Mouse (Mus musculus) stomach, embryonic 16.5 days (tissue): Measurements from ENCODE around the gene Grap2. TPM values are rescaled to one million over a fixed set of nuclear protein-coding genes. Genes with fewer than 3 reads are reported as not detected.
"Not testable (repeated sequence)": the region's sequence is repeated elsewhere in the genome, so short reads cannot be mapped to it uniquely, and the experiment has no call there.

Experiments
- ATAC-seq: fragments of 200-750 bp; cut with Nextera tagmentation; 2 replicates; pipeline ENCODE4 v1.8.0; 2017; ENCODE audit warnings: moderate number of reproducible peaks, moderate TSS enrichment; ENCODE audit not compliant: insufficient read depth, low FRiP score
- H3K27ac ChIP-seq: fragments of 300-500 bp; sonication (generic); 2 replicates; pipeline ENCODE4 v1.5.1; 2014; ENCODE audit warnings: low read length
- H3K27me3 ChIP-seq: fragments of 300-500 bp; sonication (generic); 2 replicates; pipeline ENCODE4 v1.6.1; 2014; ENCODE audit warnings: low read length, control low read depth, mixed read lengths; ENCODE audit not compliant: control insufficient read depth, insufficient read depth
- H3K36me3 ChIP-seq: fragments of 300-500 bp; sonication (generic); 2 replicates; pipeline ENCODE4 v1.6.1; 2014; ENCODE audit warnings: low read length; ENCODE audit not compliant: control insufficient read depth, insufficient read depth
- H3K4me1 ChIP-seq: fragments of 300-500 bp; sonication (generic); 2 replicates; pipeline ENCODE4 v1.6.1; 2014; ENCODE audit warnings: low read length, control low read depth, mixed read lengths; ENCODE audit not compliant: control insufficient read depth, insufficient read depth
- H3K4me2 ChIP-seq: fragments of 300-500 bp; sonication (generic); 2 replicates; pipeline ENCODE4 v1.6.1; 2014; ENCODE audit warnings: low read depth, low read length, mixed read lengths
- H3K4me3 ChIP-seq: fragments of 300-500 bp; sonication (generic); replicated peaks from 2 replicates; pipeline ENCODE4 v1.5.1; 2014; ENCODE audit warnings: mild to moderate bottlenecking, low read length
- H3K9ac ChIP-seq: fragments of 300-500 bp; sonication (generic); 2 replicates; pipeline ENCODE4 v1.6.1; 2014; ENCODE audit warnings: low read length
- H3K9me3 ChIP-seq: fragments of 300-500 bp; sonication (generic); replicated peaks from 2 replicates; pipeline ENCODE4 v1.6.1; 2016; ENCODE audit warnings: low read length, control low read depth; ENCODE audit not compliant: control insufficient read depth
- WGBS: fragments of 180-500 bp; shearing (Covaris S2); extraction: QIAGEN DNeasy Blood & Tissue Kit; methylation state at CpG from one replicate; pipeline ENCODE4 v1.1.7; 2014; 5-methylcytosine and 5-hydroxymethylcytosine counted together
- polyA plus RNA-seq: library from polyadenylated mRNA; unstranded; fragments of >200 nt; fragmentation: Nextera tagmentation; extraction: Ambion mirVana; gene quantifications from 2 replicates; pipeline ENCODE4 v1.2.1, GENCODE M21; 2015

Gene Grap2
- polyA plus RNA-seq, 1 experiment from 2014 or later = 1.3 TPM

DNA sequence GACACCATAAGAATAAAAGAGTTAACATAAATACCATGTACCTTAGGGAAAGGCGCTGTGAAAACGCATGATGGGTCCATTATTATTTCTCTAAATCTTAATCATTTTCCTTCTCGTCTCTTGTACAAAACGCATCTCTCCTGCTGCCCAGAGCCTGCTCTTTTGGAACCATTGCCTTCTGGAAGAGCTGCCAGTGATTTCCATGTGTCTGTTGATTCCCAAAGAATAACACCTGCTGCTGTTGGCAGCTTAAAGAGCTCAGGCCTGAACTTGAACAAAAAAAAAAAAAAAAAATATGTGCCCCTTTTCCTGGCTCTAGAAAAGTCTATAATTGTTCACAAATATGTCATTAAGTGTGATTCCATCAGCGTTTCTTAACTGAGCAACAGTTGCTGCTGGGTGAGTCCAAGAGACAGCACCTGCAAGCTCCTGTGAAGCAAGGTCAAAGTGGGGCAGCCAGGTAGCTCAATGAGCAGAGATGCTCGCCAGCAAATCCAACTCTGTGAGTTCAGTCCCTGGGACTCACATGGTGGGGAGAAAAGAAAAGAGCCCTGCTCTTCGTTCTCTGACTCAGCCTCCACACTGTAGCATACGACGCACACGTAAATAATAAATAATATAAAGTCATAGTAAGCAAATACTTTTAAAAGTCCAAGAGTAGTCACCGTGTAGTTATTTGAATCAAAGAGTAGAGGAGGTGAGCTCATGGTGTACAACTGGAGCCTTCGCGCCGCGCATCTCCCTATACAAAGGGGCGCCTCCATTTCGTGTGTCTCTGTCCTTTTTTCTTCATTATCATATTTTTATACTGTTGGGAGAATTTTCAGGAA, 2.0 kb downstream of the Grap2 start:
- 88% methylated on average over 17 of the region's 17 CpGs for WGBS
- ATAC-seq = no peak
- Histone ChIP-seq H3K4me3 (no peak overlapping the region), H3K27ac (no peak overlapping the region), H3K36me3 (no peaks in the 10 kb centered on the region), H3K4me2 (no peak overlapping the region), H3K4me1 (no peaks in the 10 kb centered on the region), H3K9me3 (no peaks in the 10 kb centered on the region), H3K27me3 (peaks cover 8% of the 10 kb centered on the region), H3K9ac (no peak overlapping the region)

DNA sequence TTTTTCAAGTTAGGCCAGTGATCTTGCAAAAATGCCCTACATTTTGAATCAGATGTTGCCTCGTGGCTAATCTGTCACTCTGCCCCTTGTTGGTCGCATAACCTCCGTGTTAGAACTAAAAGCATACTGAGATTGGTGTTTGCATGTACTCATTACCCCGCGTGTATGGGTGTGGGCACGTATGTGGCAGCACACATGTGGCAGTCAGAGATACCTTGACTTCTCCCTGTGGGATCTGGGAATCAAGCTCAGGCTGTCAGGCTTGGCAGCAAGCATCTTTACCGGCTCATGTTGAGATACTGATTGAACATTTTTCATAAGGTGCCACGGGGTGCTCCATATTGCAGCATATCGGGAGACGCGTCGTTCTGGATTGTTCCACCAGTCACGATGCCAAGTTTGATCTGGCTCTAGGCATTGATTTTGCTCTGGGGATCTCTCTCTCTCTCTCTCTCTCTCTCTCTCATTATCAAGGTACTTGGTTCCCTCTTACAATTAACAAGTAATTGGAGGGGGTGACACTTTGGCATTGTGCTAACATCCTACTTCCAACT, 3.5 kb downstream of the Grap2 start:
- Histone ChIP-seq H3K36me3 (no peaks in the 10 kb centered on the region), H3K27me3 (peaks cover 8% of the 10 kb centered on the region), H3K9ac (no peak overlapping the region), H3K4me3 (no peak overlapping the region), H3K27ac (no peak overlapping the region), H3K4me1 (no peaks in the 10 kb centered on the region), H3K4me2 (no peak overlapping the region), H3K9me3 (no peaks in the 10 kb centered on the region)
- 89% methylated on average over 13 of the region's 13 CpGs for WGBS
- no peak for ATAC-seq

DNA sequence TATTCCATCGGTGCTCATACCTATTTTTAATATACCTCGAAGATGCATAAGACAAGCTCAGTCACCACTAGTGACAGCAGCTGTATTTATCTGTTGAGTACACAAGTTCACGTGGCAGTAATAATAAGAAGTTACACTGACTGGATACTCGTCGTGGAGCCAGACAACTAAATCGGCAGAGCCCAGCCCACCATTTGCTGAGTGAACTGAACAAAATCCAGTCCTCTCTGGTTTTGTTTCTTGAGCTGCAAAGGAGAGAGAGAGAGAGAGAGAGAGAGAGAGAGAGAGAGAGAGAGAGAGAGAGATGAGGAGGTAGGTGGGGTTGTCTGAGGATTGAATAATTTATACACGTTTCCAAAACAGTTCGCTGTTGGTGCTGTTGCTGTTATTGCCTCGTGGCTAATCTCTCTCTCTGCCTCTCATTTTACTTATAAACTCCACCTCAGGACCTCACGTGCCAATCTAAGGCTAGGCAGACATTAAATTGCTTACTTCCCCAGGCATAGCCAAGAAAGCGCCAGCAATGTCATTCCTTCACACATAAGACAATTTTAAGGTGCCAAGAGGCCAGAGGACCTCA, 4.1 kb downstream of the Grap2 start:
- no peak overlapping the region for H3K9ac ChIP-seq
- no peaks in the 10 kb centered on the region for H3K4me1 ChIP-seq
- no peaks in the 10 kb centered on the region for H3K36me3 ChIP-seq
- no peak overlapping the region for H3K27ac ChIP-seq
- H3K4me3 ChIP-seq = no peak overlapping the region
- ATAC-seq = no peak
- 69% methylated on average over 11 of the region's 11 CpGs for WGBS
- H3K27me3 ChIP-seq = peaks cover 8% of the 10 kb centered on the region
- no peak overlapping the region for H3K4me2 ChIP-seq
- no peaks in the 10 kb centered on the region for H3K9me3 ChIP-seq

DNA sequence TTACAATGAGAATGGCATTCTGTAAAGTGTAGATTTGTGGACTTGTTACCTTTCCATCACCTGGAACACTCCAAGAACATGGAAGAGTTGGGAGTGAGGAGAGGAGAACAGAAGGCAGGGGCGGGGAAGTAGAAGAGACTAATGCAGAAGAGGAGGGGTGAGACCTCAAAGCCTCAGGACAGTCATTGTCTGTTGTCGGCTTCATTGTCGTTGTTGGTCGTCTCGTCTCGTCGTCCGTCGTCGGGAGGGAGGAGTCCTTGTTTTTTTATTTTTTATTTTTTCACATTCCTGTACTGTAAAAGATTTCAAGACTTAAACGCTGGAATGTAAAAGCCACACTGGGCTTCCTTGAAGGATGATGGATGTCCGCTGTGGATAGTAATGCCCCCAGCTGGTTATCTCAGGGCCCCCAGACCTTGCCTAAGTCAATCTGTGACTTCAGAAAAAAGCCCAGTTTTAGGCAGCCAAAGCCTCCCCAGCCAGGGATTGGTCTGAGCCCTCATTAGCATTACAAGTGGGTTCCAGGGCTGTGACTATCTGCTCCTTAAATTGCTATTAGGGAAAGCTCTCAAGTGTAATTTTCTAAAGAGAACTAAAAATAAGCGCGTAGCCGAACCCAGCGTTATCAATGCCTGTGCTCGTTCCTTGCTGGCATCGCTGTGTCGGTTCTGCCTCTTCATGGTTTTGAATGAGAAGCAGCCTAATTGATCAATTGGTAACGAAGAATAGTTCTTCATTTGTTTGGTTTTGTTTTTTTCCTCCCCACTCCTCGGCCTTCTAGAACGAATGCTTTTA, 5.0 kb downstream of the Grap2 start:
- 31% methylated on average over 22 of the region's 22 CpGs for WGBS
- no peaks in the 10 kb centered on the region for H3K4me1 ChIP-seq
- no peaks in the 10 kb centered on the region for H3K9me3 ChIP-seq
- no peaks in the 10 kb centered on the region for H3K36me3 ChIP-seq
- no peak overlapping the region for H3K9ac ChIP-seq
- H3K4me3 ChIP-seq = no peak overlapping the region
- ATAC-seq = no peak
- H3K27me3 ChIP-seq = peaks cover 8% of the 10 kb centered on the region
- H3K27ac ChIP-seq = no peak overlapping the region
- no peak overlapping the region for H3K4me2 ChIP-seq

DNA sequence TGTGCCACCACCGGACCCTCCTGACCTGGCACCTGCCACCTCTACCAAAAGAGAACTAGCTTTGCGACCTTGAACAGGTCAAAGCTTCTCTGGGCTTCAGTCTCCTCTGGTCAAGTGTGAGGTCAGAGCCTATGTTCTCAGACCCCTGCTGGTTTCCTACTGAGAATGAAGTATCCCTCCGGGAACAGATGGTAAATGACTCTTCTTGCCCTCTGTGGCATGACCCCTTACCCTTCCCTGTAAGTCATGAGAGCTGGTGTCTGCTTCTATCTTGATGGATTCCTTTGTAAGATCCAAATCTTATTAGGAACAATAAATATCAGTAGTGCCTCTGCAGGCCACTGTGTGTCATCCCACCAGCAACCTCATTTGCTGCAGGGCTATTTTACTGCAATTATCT, 6.7 kb downstream of the Grap2 start:
- Histone ChIP-seq H3K4me2 (no peak overlapping the region), H3K27ac (no peak overlapping the region), H3K36me3 (no peaks in the 10 kb centered on the region), H3K27me3 (peaks cover 8% of the 10 kb centered on the region), H3K4me1 (no peaks in the 10 kb centered on the region), H3K9ac (no peak overlapping the region), H3K9me3 (no peaks in the 10 kb centered on the region), H3K4me3 (no peak overlapping the region)
- 53% methylated on average over 3 of the region's 3 CpGs for WGBS
- ATAC-seq = no peak

DNA sequence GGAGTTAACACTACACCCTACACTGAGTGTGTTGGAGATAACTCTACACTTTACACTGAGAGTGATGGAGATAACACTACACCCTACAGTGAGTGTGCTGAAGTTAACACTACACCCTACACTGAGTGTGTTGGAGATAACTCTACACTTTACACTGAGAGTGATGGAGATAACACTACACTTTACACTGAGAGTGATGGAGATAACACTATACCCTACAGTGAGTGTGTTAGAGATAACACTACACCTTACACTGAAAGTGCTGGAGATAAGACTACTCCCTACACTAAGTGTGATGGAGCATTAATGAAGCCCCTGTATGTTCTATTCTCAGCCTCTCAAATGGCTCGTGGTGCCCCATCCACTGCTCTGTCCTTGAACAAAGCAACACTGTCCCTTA, 8.2 kb downstream of the Grap2 start:
- not testable (repeated sequence) for H3K4me2 ChIP-seq, H3K9me3 ChIP-seq, H3K4me3 ChIP-seq, H3K4me1 ChIP-seq, H3K27me3 ChIP-seq, H3K36me3 ChIP-seq, ATAC-seq, H3K27ac ChIP-seq, H3K9ac ChIP-seq
- 74% methylated on average over 1 of the region's 1 CpGs for WGBS

DNA sequence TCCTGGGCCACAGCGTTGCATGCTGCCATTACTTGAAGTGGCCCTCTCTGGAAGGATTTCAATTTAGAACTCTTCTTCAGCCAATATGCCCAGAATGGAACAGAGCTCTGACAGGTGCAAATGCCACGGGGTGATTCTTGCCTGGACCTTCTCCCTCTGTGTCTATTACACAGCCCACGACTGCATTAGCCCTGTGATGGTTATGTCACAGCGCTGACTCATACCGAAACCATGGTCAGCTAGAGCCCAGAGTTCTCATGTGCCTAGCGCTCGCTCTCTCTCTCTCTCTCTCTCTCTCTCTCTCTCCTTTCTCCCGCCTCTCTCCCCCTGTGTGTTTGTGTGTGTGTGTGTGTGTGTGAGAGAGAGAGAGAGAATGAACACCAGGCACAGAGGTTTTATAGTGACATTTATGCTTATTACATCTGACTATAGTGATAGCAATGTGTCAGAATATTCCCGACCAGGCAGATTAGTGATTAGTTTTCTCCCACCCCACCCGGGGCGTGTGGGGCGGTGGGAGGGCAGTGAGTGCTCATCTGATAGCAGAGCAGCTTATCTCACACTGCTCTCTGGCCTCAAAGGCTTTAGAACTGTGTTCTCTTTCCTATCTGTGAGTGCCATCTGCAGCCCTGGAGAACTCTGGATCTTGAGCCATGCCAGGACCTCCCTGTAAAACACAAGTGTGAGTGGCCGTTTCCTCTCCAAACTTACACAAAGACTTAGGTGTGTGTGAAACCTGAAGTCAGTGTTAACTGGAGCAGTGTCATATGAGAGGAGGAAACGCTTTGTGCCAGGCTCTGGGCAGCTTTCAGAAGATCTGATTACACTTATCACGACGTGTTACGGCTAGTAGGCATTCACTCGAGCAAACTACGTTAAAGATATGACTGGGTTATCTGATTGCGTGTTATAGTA, 10.4 kb downstream of the Grap2 start:
- Histone ChIP-seq H3K4me1 (no peaks in the 10 kb centered on the region), H3K27me3 (peaks cover 3% of the 10 kb centered on the region; the same call in 1 of the 2 replicates), H3K9ac (no peak overlapping the region), H3K4me2 (no peak overlapping the region), H3K36me3 (no peaks in the 10 kb centered on the region), H3K9me3 (no peaks in the 10 kb centered on the region), H3K4me3 (no peak overlapping the region), H3K27ac (no peak overlapping the region)
- ATAC-seq = no peak
- 50% methylated on average over 20 of the region's 20 CpGs for WGBS

DNA sequence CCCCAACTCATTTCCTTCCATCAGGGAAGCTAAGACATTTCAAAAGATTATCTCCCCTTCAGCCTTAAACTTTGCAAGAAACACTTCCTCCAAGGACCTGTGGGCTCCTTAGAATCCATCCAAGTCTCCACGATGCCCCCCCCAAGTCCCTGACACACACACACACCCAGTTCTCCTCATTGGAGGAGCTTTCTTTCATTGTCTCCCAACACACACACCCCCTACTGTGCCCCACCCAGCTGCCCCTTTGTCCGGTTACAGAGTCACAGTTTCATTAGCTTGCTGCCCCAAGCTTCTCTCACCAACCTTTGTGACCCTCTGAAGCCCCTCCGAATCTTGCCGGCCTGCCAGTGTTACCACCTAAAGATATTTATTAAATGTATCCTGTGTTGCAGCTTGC, 13.9 kb downstream of the Grap2 start:
- no peaks in the 10 kb centered on the region for H3K9me3 ChIP-seq
- 45% methylated on average over 4 of the region's 4 CpGs for WGBS
- no peak overlapping the region for H3K27ac ChIP-seq
- H3K4me1 ChIP-seq = no peaks in the 10 kb centered on the region
- H3K4me3 ChIP-seq = no peak overlapping the region
- ATAC-seq = no peak
- H3K36me3 ChIP-seq = no peaks in the 10 kb centered on the region
- H3K4me2 ChIP-seq = no peak overlapping the region
- no peaks in the 10 kb centered on the region for H3K27me3 ChIP-seq
- no peak overlapping the region for H3K9ac ChIP-seq
